8 mouse cellular contexts compared by ENCODE assay signal in the genomic region with DNA sequence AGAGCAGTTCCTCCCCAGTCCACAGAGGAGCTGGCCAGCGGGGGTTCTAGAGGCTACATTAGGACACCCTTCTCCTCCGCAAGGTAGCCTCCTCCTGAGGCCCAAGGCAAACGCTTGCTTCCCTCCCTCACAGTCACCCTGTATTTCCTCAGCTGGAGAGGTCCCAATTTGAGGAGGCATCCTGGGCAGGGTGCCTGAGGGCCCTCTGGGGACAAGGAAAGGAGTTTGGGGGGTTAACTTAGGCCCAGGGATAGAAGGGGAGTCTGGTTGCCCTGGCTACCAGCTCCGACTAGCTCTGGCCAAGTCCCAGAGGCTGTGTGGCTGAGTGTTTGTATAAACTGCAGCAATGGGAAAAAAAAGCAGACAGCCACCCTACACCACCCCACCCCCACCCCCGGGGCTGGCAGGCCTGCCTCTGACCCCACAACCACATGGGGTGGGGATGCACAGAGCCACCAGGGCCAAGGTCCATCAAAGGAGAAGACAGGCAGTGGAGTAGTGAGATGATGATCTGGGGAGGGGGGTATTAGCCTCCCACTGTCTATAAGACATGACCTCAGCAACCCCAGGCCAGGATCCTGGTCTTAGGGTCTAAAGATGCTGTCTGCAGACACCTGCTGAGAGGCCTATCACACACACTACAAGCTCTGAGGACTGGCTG. TPM values are rescaled to one million over a fixed set of nuclear protein-coding genes. Genes with fewer than 3 reads are reported as not detected.
DNase-seq lines count a peak whose midpoint lies in the region; ATAC-seq and TF ChIP-seq lines count a peak whose summit lies in the region.

No protein-coding gene starts in this region.

- no peaks in the 10 kb centered on the region for H3K36me3 ChIP-seq in kidney, adult 2 months (ENCODE audit: control insufficient read depth, insufficient read depth, low read length)
- H3K36me3 ChIP-seq in embryonic facial prominence, embryonic 13.5 days, result 0 out of 2 replicates have a peak, but pooled peaks cover 9% of the 10 kb centered on the region
- peaks cover 6% of the 10 kb centered on the region for H3K36me3 ChIP-seq in limb, embryonic 14.5 days (ENCODE audit: control insufficient read depth, insufficient read depth, low read length)
- H3K36me3 ChIP-seq in midbrain, embryonic 16.5 days (ENCODE audit: control insufficient read depth, insufficient read depth, low read length), result no peaks in the 10 kb centered on the region

- H3K9me3 ChIP-seq in embryonic facial prominence, embryonic 13.5 days, result no peaks in the 10 kb centered on the region
- H3K9me3 ChIP-seq in limb, embryonic 14.5 days (ENCODE audit: control insufficient read depth, low read length), result no peaks in the 10 kb centered on the region
- no peaks in the 10 kb centered on the region for H3K9me3 ChIP-seq in midbrain, embryonic 16.5 days (replicated peaks; ENCODE audit: control insufficient read depth, low read length, poor library complexity, severe bottlenecking)

- TF ChIP-seq POLR2A in kidney, adult 2 months (IDR thresholded peaks at IDR 0.05; ENCODE audit: low read depth, low read length), result no peak
- TF ChIP-seq POLR2A in limb, embryonic 14.5 days (IDR thresholded peaks at IDR 0.05; ENCODE audit: borderline replicate concordance, extremely low read depth, insufficient read depth, insufficient read length), result no peak

- peak overlapping the region; percentile 52; the same call in 1 of the 2 replicates for H3K9ac ChIP-seq in embryonic facial prominence, embryonic 13.5 days
- 0 out of 2 replicates have a peak overlapping the region, but pooled peaks have one; percentile 12 for H3K9ac ChIP-seq in limb, embryonic 14.5 days (ENCODE audit: low read depth, low read length, severe bottlenecking)
- peak overlapping the region; percentile 34; the same call in 1 of the 2 replicates for H3K9ac ChIP-seq in midbrain, embryonic 16.5 days (ENCODE audit: low read depth, low read length)

- peak; percentile 21 for DNase-seq in kidney, adult 2 months
- no peak for DNase-seq in kidney, adult 11 months
- no peak for DNase-seq in limb, embryonic 14.5 days (ENCODE audit: low spot score)
- no peak for DNase-seq in MN1 (ENCODE audit: low spot score)
- DNase-seq in gastrocnemius, postnatal 10 days, result no peak

- peak overlapping the region; percentile 60 for H3K27ac ChIP-seq in kidney, adult 2 months (ENCODE audit: insufficient read depth, low read depth, low read length)
- H3K27ac ChIP-seq in embryonic facial prominence, embryonic 13.5 days, result peak overlapping the region; percentile 80
- H3K27ac ChIP-seq in limb, embryonic 14.5 days (replicated peaks; ENCODE audit: low read depth, low read length), result 0 out of 2 replicates have a peak overlapping the region, but pooled peaks have one; percentile 26
- peak overlapping the region; percentile 26; the same call in 1 of the 2 replicates for H3K27ac ChIP-seq in midbrain, embryonic 16.5 days (ENCODE audit: low read length)

- 11% methylated on average over 5 of the region's 5 CpGs for WGBS in kidney, adult 2 months
- WGBS in embryonic facial prominence, embryonic 13.5 days, result 8% methylated on average over 5 of the region's 5 CpGs
- WGBS in limb, embryonic 14.5 days, result 27% methylated on average over 5 of the region's 5 CpGs
- WGBS in midbrain, embryonic 16.5 days, result 41% methylated on average over 5 of the region's 5 CpGs

- H3K4me3 ChIP-seq in kidney, adult 2 months (ENCODE audit: insufficient read depth, low read depth, low read length), result no peak overlapping the region
- H3K4me3 ChIP-seq in embryonic facial prominence, embryonic 13.5 days, result no peak overlapping the region
- no peak overlapping the region for H3K4me3 ChIP-seq in limb, embryonic 14.5 days (replicated peaks; ENCODE audit: low read length)
- no peak overlapping the region for H3K4me3 ChIP-seq in midbrain, embryonic 16.5 days (ENCODE audit: low read depth, low read length)

- H3K4me1 ChIP-seq in kidney, adult 2 months (ENCODE audit: control insufficient read depth, insufficient read depth, low read length), result peaks cover 28% of the 10 kb centered on the region
- H3K4me1 ChIP-seq in embryonic facial prominence, embryonic 13.5 days, result peaks cover 26% of the 10 kb centered on the region
- peaks cover 11% of the 10 kb centered on the region; the same call in 1 of the 2 replicates for H3K4me1 ChIP-seq in limb, embryonic 14.5 days (ENCODE audit: control insufficient read depth, insufficient read depth, low read length)
- H3K4me1 ChIP-seq in midbrain, embryonic 16.5 days (ENCODE audit: control insufficient read depth, insufficient read depth, low read length), result peaks cover 9% of the 10 kb centered on the region

- H3K27me3 ChIP-seq in kidney, adult 2 months (replicated peaks; ENCODE audit: control insufficient read depth, insufficient read depth, low read length), result no peaks in the 10 kb centered on the region
- H3K27me3 ChIP-seq in embryonic facial prominence, embryonic 13.5 days, result no peaks in the 10 kb centered on the region
- H3K27me3 ChIP-seq in limb, embryonic 14.5 days (ENCODE audit: control insufficient read depth, insufficient read depth, low read length), result no peaks in the 10 kb centered on the region
- H3K27me3 ChIP-seq in midbrain, embryonic 16.5 days (ENCODE audit: control insufficient read depth, insufficient read depth, low read depth, low read length), result no peaks in the 10 kb centered on the region

- no peak for ATAC-seq in embryonic facial prominence, embryonic 13.5 days (ENCODE audit: insufficient number of reproducible peaks, insufficient read depth, low FRiP score, low TSS enrichment, low read depth)
- ATAC-seq in limb, embryonic 14.5 days (ENCODE audit: low FRiP score, low read depth), result no peak
- ATAC-seq in midbrain, embryonic 16.5 days, result no peak
- no peak for ATAC-seq in cerebellum, adult (ENCODE audit: insufficient number of reproducible peaks, low FRiP score, low TSS enrichment)

- TF ChIP-seq CTCF in kidney, adult 2 months (conservative IDR thresholded peaks at IDR 0.05; ENCODE audit: insufficient read depth, insufficient read length, low read depth, low read length), result no peak

- peak overlapping the region; percentile 48 for H3K4me2 ChIP-seq in embryonic facial prominence, embryonic 13.5 days
- H3K4me2 ChIP-seq in limb, embryonic 14.5 days (replicated peaks; ENCODE audit: low read depth, low read length, severe bottlenecking), result no peak overlapping the region
- H3K4me2 ChIP-seq in midbrain, embryonic 16.5 days (ENCODE audit: low read length), result no peak overlapping the region

RNA-seq across cellular contexts. Expression of gene Gpr146, which starts 12.5 kb away (rescaled TPM):
- polyA plus RNA-seq in kidney, adult 2 months (2012; rRNA removed), result 39.1 and 43.0 TPM in 2 replicates
- polyA plus RNA-seq in embryonic facial prominence, embryonic 13.5 days (2015; fragmentation: Nextera tagmentation; extraction: Ambion mirVana), result 1.7 and 2.5 TPM in 2 replicates
- 1.9 and 2.4 TPM in 2 replicates for polyA plus RNA-seq in limb, embryonic 14.5 days (2012; rRNA removed)
- polyA plus RNA-seq in limb, embryonic 14.5 days (2014; fragmentation: Nextera tagmentation; extraction: Ambion mirVana), result 2.3 and 2.5 TPM in 2 replicates
- 2.5 and 2.9 TPM in 2 replicates for polyA plus RNA-seq in midbrain, embryonic 16.5 days (2015; fragmentation: Nextera tagmentation; extraction: Ambion mirVana)
- 10 to 100 TPM; 13.0 to 19.0 TPM for total RNA-seq in gastrocnemius, postnatal 10 days (2021)

RNA-seq across cellular contexts. Expression of gene Cyp2w1, which starts 12.6 kb away (rescaled TPM):
- polyA plus RNA-seq in kidney, adult 2 months (2012; rRNA removed), result not detected in 2 replicates
- polyA plus RNA-seq in embryonic facial prominence, embryonic 13.5 days (2015; fragmentation: Nextera tagmentation; extraction: Ambion mirVana), result 12.8 and 17.0 TPM in 2 replicates
- polyA plus RNA-seq in limb, embryonic 14.5 days (2012; rRNA removed), result 29.3 and 36.2 TPM in 2 replicates
- 19.6 and 20.7 TPM in 2 replicates for polyA plus RNA-seq in limb, embryonic 14.5 days (2014; fragmentation: Nextera tagmentation; extraction: Ambion mirVana)
- polyA plus RNA-seq in midbrain, embryonic 16.5 days (2015; fragmentation: Nextera tagmentation; extraction: Ambion mirVana), result not detected in 2 replicates
- total RNA-seq in gastrocnemius, postnatal 10 days (2021), result not detected

RNA-seq across cellular contexts. Expression of gene Cox19, which starts 13.8 kb away (rescaled TPM):
- 114 and 125 TPM in 2 replicates for polyA plus RNA-seq in kidney, adult 2 months (2012; rRNA removed)
- polyA plus RNA-seq in embryonic facial prominence, embryonic 13.5 days (2015; fragmentation: Nextera tagmentation; extraction: Ambion mirVana), result 88.4 and 108 TPM in 2 replicates
- 77.8 and 90.6 TPM in 2 replicates for polyA plus RNA-seq in limb, embryonic 14.5 days (2012; rRNA removed)
- 108 and 111 TPM in 2 replicates for polyA plus RNA-seq in limb, embryonic 14.5 days (2014; fragmentation: Nextera tagmentation; extraction: Ambion mirVana)
- polyA plus RNA-seq in midbrain, embryonic 16.5 days (2015; fragmentation: Nextera tagmentation; extraction: Ambion mirVana), result 102 and 105 TPM in 2 replicates
- total RNA-seq in gastrocnemius, postnatal 10 days (2021), result 10 to 100 TPM; 72.0 to 76.4 TPM

RNA-seq across cellular contexts. Expression of gene Adap1, which starts 39.6 kb away (rescaled TPM):
- polyA plus RNA-seq in kidney, adult 2 months (2012; rRNA removed), result 29.5 and 34.2 TPM in 2 replicates
- polyA plus RNA-seq in embryonic facial prominence, embryonic 13.5 days (2015; fragmentation: Nextera tagmentation; extraction: Ambion mirVana), result 0.61 and 0.63 TPM in 2 replicates
- 2.5 and 2.9 TPM in 2 replicates for polyA plus RNA-seq in limb, embryonic 14.5 days (2012; rRNA removed)
- polyA plus RNA-seq in limb, embryonic 14.5 days (2014; fragmentation: Nextera tagmentation; extraction: Ambion mirVana), result 1.7 and 2.7 TPM in 2 replicates
- 66.9 and 68.5 TPM in 2 replicates for polyA plus RNA-seq in midbrain, embryonic 16.5 days (2015; fragmentation: Nextera tagmentation; extraction: Ambion mirVana)
- 1 to 10 TPM; 2.2 to 2.6 TPM for total RNA-seq in gastrocnemius, postnatal 10 days (2021)

RNA-seq across cellular contexts. Expression of gene C130050O18Rik, which starts 40.0 kb away (rescaled TPM):
- polyA plus RNA-seq in kidney, adult 2 months (2012; rRNA removed), result 3.0 and 4.3 TPM in 2 replicates
- 3.1 and 3.5 TPM in 2 replicates for polyA plus RNA-seq in embryonic facial prominence, embryonic 13.5 days (2015; fragmentation: Nextera tagmentation; extraction: Ambion mirVana)
- polyA plus RNA-seq in limb, embryonic 14.5 days (2012; rRNA removed), result 9.1 and 10.6 TPM in 2 replicates
- 6.4 and 7.5 TPM in 2 replicates for polyA plus RNA-seq in limb, embryonic 14.5 days (2014; fragmentation: Nextera tagmentation; extraction: Ambion mirVana)
- polyA plus RNA-seq in midbrain, embryonic 16.5 days (2015; fragmentation: Nextera tagmentation; extraction: Ambion mirVana), result 0.14 and 0.39 TPM in 2 replicates
- 1 to 10 TPM; 1.0 to 1.5 TPM for total RNA-seq in gastrocnemius, postnatal 10 days (2021)

Comparison
In these comparisons a context has a peak if more than half of its experiments do, and no peak if none do; other contexts are left out.
1. H3K27ac ChIP-seq: peak in every context shown above with its lines; median percentile 80 in embryonic facial prominence, embryonic 13.5 days; 60 in kidney, adult 2 months; 26 in limb, embryonic 14.5 days; 26 in midbrain, embryonic 16.5 days.
2. RNA of gene Gpr146, which starts 12.5 kb away (polyA plus RNA-seq): 39.1 to 43.0 TPM in kidney, adult 2 months; 2.5 to 2.9 TPM in midbrain, embryonic 16.5 days, 1.7 to 2.5 TPM in embryonic facial prominence, embryonic 13.5 days and 1.9 to 2.5 TPM in limb, embryonic 14.5 days; every median in the first group is over 10 times any median in the second.
3. RNA of gene Cyp2w1, which starts 12.6 kb away (polyA plus RNA-seq): 19.6 to 36.2 TPM in limb, embryonic 14.5 days and 12.8 to 17.0 TPM in embryonic facial prominence, embryonic 13.5 days; not detected in kidney, adult 2 months and not detected in midbrain, embryonic 16.5 days; every median in the first group is over 10 times any median in the second.
4. Peak in every context shown above with its lines, with median percentiles within 50 percentile points of each other: H3K9ac ChIP-seq.